Mouse (Mus musculus): ENCODE data around the gene Rrp36. TPM values are rescaled to one million over a fixed set of nuclear protein-coding genes. Genes with fewer than 3 reads are reported as not detected.

Gene Rrp36
- total RNA-seq, 2 experiments from 2014 or later: 24.0 to 27.1 TPM

Other genes starting within 250 kb of the Rrp36 start
- under 1 TPM; 0.39 to 1.00 TPM for gene Crip3, start 245.4 kb downstream of the Rrp36 start, total RNA-seq (2021)
- gene Slc22a7, start 235.9 kb downstream of the Rrp36 start, total RNA-seq (2021): 10 to 100 TPM in 1 of 2 experiments, 1 to 10 TPM in 1; 5.4 to 14.6 TPM
- gene Ttbk1, start 186.7 kb downstream of the Rrp36 start, total RNA-seq (2021): 1 to 10 TPM; 1.2 to 2.2 TPM
- 1 to 10 TPM; 5.7 to 6.1 TPM for gene Dnph1, start 177.6 kb downstream of the Rrp36 start, total RNA-seq (2021)
- 10 to 100 TPM; 14.3 to 22.9 TPM for gene Cul9, start 128.0 kb downstream of the Rrp36 start, total RNA-seq (2021)
- gene Srf, start 118.2 kb downstream of the Rrp36 start, total RNA-seq (2021): 10 to 100 TPM; 33.6 to 37.6 TPM
- 10 to 100 TPM; 19.6 to 21.4 TPM for gene Ptk7, start 44.8 kb downstream of the Rrp36 start, total RNA-seq (2021)
- 10 to 100 TPM; 31.9 to 34.9 TPM for gene Klc4, start 28.3 kb downstream of the Rrp36 start, total RNA-seq (2021)
- gene Mrpl2, start 28.1 kb downstream of the Rrp36 start, total RNA-seq (2021): 100 to 1,000 TPM; 142 to 147 TPM
- gene Cul7, start 24.0 kb downstream of the Rrp36 start, total RNA-seq (2021): 10 to 100 TPM; 48.5 to 61.7 TPM
- gene Mea1, start 4.4 kb upstream of the Rrp36 start, total RNA-seq (2021): 10 to 100 TPM; 88.1 to 90.3 TPM
- 100 to 1,000 TPM in 1 of 2 experiments, 10 to 100 TPM in 1; 97.0 to 110 TPM for gene Klhdc3, start 6.6 kb upstream of the Rrp36 start, total RNA-seq (2021)
- gene Ppp2r5d, start 30.8 kb upstream of the Rrp36 start, total RNA-seq (2021): 10 to 100 TPM; 43.7 to 49.7 TPM
- 10 to 100 TPM; 67.8 to 81.8 TPM for gene Pex6, start 37.1 kb upstream of the Rrp36 start, total RNA-seq (2021)
- gene Gnmt, start 54.8 kb upstream of the Rrp36 start, total RNA-seq (2021): 10 to 100 TPM; 18.0 to 54.7 TPM
- 10 to 100 TPM; 42.2 to 46.5 TPM for gene Cnpy3, start 77.9 kb upstream of the Rrp36 start, total RNA-seq (2021)
- gene Ptcra, start 89.4 kb upstream of the Rrp36 start, total RNA-seq (2021): not detected
- gene 2310039H08Rik, start 98.3 kb upstream of the Rrp36 start, total RNA-seq (2021): 10 to 100 TPM; 68.3 to 72.5 TPM
- gene Rpl7l1, start 108.3 kb upstream of the Rrp36 start, total RNA-seq (2021): 10 to 100 TPM; 84.3 to 99.2 TPM
- 10 to 100 TPM; 15.2 to 19.0 TPM for gene Bicral, start 184.1 kb upstream of the Rrp36 start, total RNA-seq (2021)
- 10 to 100 TPM; 21.6 to 23.3 TPM for gene Tbcc, start 216.3 kb upstream of the Rrp36 start, total RNA-seq (2021)
- not detected for gene Prph2, start 236.1 kb upstream of the Rrp36 start, total RNA-seq (2021)

All from adrenal gland, postnatal 10 days (tissue).